Mouse (Mus musculus) CH12.LX (cell line): ENCODE measurements around the gene Tbc1d22a. TPM values are rescaled to one million over a fixed set of nuclear protein-coding genes. Genes with fewer than 3 reads are reported as not detected.

Experiments used
- DNase-seq: peaks from one replicate; pipeline ENCODE4 v3.0.0-alpha.2; 2013; ENCODE audit errors: extremely low read depth
- H3K27ac ChIP-seq: 2 replicates; pipeline ENCODE4 v1.5.1; 2012; ENCODE audit warnings: low read depth, mild to moderate bottlenecking, control low read depth, moderate library complexity; ENCODE audit not compliant: insufficient read depth
- H3K27me3 ChIP-seq: replicated peaks from 2 replicates; pipeline ENCODE3; 2012; ENCODE audit warnings: inconsistent platforms
- H3K36me3 ChIP-seq, 2 experiments: replicated peaks in 1 of 2; 2 replicates each; pipeline versions ENCODE3 to v1.6.1; 2012; ENCODE audit warnings: inconsistent platforms in 1 of 2, low read length in 1 of 2, mild to moderate bottlenecking in 1 of 2, mixed read lengths in 1 of 2, moderate library complexity in 1 of 2; ENCODE audit not compliant: control insufficient read depth in 1 of 2, insufficient read depth in 1 of 2
- H3K4me1 ChIP-seq, 2 experiments: 2 replicates each; pipeline ENCODE4 v1.6.1; 2012; ENCODE audit warnings: inconsistent platforms in 1 of 2, moderate library complexity in 1 of 2; ENCODE audit not compliant: insufficient read depth in 2 of 2, control insufficient read depth in 1 of 2
- H3K4me2 ChIP-seq: 2 replicates; pipeline ENCODE4 v1.6.1; 2012; ENCODE audit warnings: low read depth, mild to moderate bottlenecking, control low read depth; ENCODE audit not compliant: poor library complexity, insufficient read depth, severe bottlenecking
- H3K4me3 ChIP-seq, 3 experiments: fragments of 150-350 bp in 1 of 3; sonication (generic) in 1 of 3; replicated peaks in 1 of 3; 2 replicates each; pipeline versions ENCODE3 to v1.5.1; 2011 to 2012; ENCODE audit warnings: low read depth in 2 of 3, low read length in 2 of 3, mild to moderate bottlenecking in 2 of 3, moderate library complexity in 2 of 3, control low read depth in 1 of 3, improper control_type of control experiment in 1 of 3, inconsistent platforms in 1 of 3, mixed read lengths in 1 of 3; ENCODE audit not compliant: poor library complexity in 1 of 3
- H3K79me2 ChIP-seq: replicated peaks from 2 replicates; pipeline ENCODE4 v1.6.1; 2012; ENCODE audit warnings: mild to moderate bottlenecking, moderate library complexity; ENCODE audit not compliant: control insufficient read depth, poor library complexity, insufficient read depth, severe bottlenecking; ENCODE audit errors: extremely low read depth
- H3K9ac ChIP-seq: 2 replicates; pipeline ENCODE4 v1.6.1; 2012; ENCODE audit warnings: low read depth, mild to moderate bottlenecking, control low read depth, moderate library complexity; ENCODE audit not compliant: insufficient read depth
- H3K9me3 ChIP-seq: replicated peaks from 2 replicates; pipeline ENCODE3; 2012; ENCODE audit warnings: low read length, inconsistent platforms, mixed read lengths
- CHD1 ChIP-seq: IDR thresholded peaks from 2 replicates; pipeline ENCODE4 v1.6.1; 2012; ENCODE audit warnings: low read depth, low read length, improper control_type of control experiment, inconsistent platforms
- CHD2 ChIP-seq: IDR thresholded peaks from 2 replicates; pipeline ENCODE4 v1.6.1; 2011; ENCODE audit warnings: low read length, improper control_type of control experiment
- CTCF ChIP-seq, 2 experiments: IDR thresholded peaks in 1 of 2; conservative IDR thresholded peaks in 1 of 2; 2 replicates each; pipeline ENCODE4 v1.5.1; 2011 to 2012; ENCODE audit warnings: low read depth in 2 of 2, low read length in 2 of 2, improper control_type of control experiment in 1 of 2, inconsistent platforms in 1 of 2, mild to moderate bottlenecking in 1 of 2, moderate library complexity in 1 of 2
- EP300 ChIP-seq: IDR thresholded peaks from 2 replicates; pipeline ENCODE4 v1.6.1; 2011; ENCODE audit warnings: low read length, improper control_type of control experiment
- JUN ChIP-seq: IDR thresholded peaks from 2 replicates; pipeline ENCODE4 v1.6.1; 2011; ENCODE audit warnings: low read depth, mild to moderate bottlenecking, low read length, improper control_type of control experiment, moderate library complexity; ENCODE audit not compliant: insufficient read depth
- KAT2A ChIP-seq: IDR thresholded peaks from 2 replicates; pipeline ENCODE4 v1.6.1; 2012; ENCODE audit warnings: low read length, improper control_type of control experiment, inconsistent platforms; ENCODE audit not compliant: insufficient replicate concordance
- MAFK ChIP-seq: IDR thresholded peaks from 2 replicates; pipeline ENCODE4 v1.6.1; 2011; ENCODE audit warnings: low read length, improper control_type of control experiment; ENCODE audit not compliant: insufficient replicate concordance
- MAX ChIP-seq: IDR thresholded peaks from 2 replicates; pipeline ENCODE4 v1.6.1; 2011; ENCODE audit warnings: low read length, improper control_type of control experiment
- MAZ ChIP-seq: IDR thresholded peaks from 2 replicates; pipeline ENCODE4 v1.6.1; 2012; ENCODE audit warnings: low read depth, mild to moderate bottlenecking, inconsistent platforms, low read length, improper control_type of control experiment, moderate library complexity
- MYC ChIP-seq: IDR thresholded peaks from 2 replicates; pipeline ENCODE4 v1.6.1; 2011; ENCODE audit warnings: low read depth, mild to moderate bottlenecking, improper control_type of control experiment, low read length
- NRF1 ChIP-seq: IDR thresholded peaks from 2 replicates; pipeline ENCODE4 v1.6.1; 2014; ENCODE audit warnings: low read depth, mild to moderate bottlenecking, inconsistent platforms, low read length, improper control_type of control experiment, moderate library complexity
- PAX5 ChIP-seq: IDR thresholded peaks from 2 replicates; pipeline ENCODE4 v1.6.1; 2012; ENCODE audit warnings: low read length, inconsistent platforms, mixed read lengths
- POLR2AphosphoS2 ChIP-seq: IDR thresholded peaks from 2 replicates; pipeline ENCODE4 v1.6.1; 2011; ENCODE audit warnings: low read depth, low read length, improper control_type of control experiment
- RCOR1 ChIP-seq: conservative IDR thresholded peaks from 2 replicates; pipeline ENCODE4 v1.6.1; 2012; ENCODE audit warnings: low read depth, mild to moderate bottlenecking, inconsistent platforms, low read length, improper control_type of control experiment
- SMC3 ChIP-seq: IDR thresholded peaks from 2 replicates; pipeline ENCODE4 v1.6.1; 2011; ENCODE audit warnings: low read depth, low read length, improper control_type of control experiment
- TCF12 ChIP-seq: IDR thresholded peaks from 2 replicates; pipeline ENCODE4 v1.6.1; 2014; ENCODE audit warnings: low read depth, mild to moderate bottlenecking, inconsistent platforms, low read length, improper control_type of control experiment
- UBTF ChIP-seq: IDR thresholded peaks from 2 replicates; pipeline ENCODE4 v1.6.1; 2012; ENCODE audit warnings: low read depth, mild to moderate bottlenecking, inconsistent platforms, low read length, improper control_type of control experiment, moderate library complexity
- ZKSCAN1 ChIP-seq: IDR thresholded peaks from 2 replicates; pipeline ENCODE4 v1.6.1; 2012; ENCODE audit warnings: low read depth, inconsistent platforms, low read length, improper control_type of control experiment, borderline replicate concordance
- ZNF384 ChIP-seq: IDR thresholded peaks from 2 replicates; pipeline ENCODE4 v1.6.1; 2012; ENCODE audit warnings: low read depth, low read length, improper control_type of control experiment, inconsistent platforms
- dilution Hi-C: fragments of 300-500 bp; cut with MboI; formaldehyde crosslinking; loops from 2 replicates; pipeline ENCODE4 v1.14.3; 2020; ENCODE audit warnings: low sequenced_read_pairs; ENCODE audit not compliant: extremely low pct_unique_long_range_greater_than_20kb, extremely low pct_ligation_motif_present
- in situ Hi-C: fragments of 300-500 bp; cut with MboI; formaldehyde crosslinking; loops from 3 replicates; pipeline ENCODE4 v1.14.3; 2019; ENCODE audit warnings: low sequenced_read_pairs, low pct_ligation_motif_present, low pct_unique_long_range_greater_than_20kb, mixed read lengths
- polyA plus RNA-seq: library from polyadenylated mRNA; unstranded; fragments of >175 nt; gene quantifications from 2 replicates; pipeline ENCODE4 v1.2.1, GENCODE M21; 2012; ENCODE audit warnings: low read depth; ENCODE audit not compliant: insufficient read length
- total RNA-seq, 2 experiments: library from RNA; depleted of rRNA; stranded (reverse); fragments of 300-350 nt in 1 of 2; fragments of >200 nt in 1 of 2; gene quantifications; 2 replicates each; pipeline ENCODE4 v1.2.3; 2012 to 2014

Tbc1d22a gene
- total and polyA plus RNA-seq, 3 experiments: 17.6 to 20.2 (median 19.4) TPM

GRCm38 (mm10) chr15:86266975-86267374 lies 52.7 kb downstream of the Tbc1d22a start:
- H3K4me2 ChIP-seq: no peak overlapping the region
- H3K27me3 ChIP-seq: no peaks in the 10 kb centered on the region
- H3K9me3 ChIP-seq: no peaks in the 10 kb centered on the region
- no peak overlapping the region for H3K27ac ChIP-seq
- no peak overlapping the region for H3K4me3 ChIP-seq
- H3K36me3 ChIP-seq: peaks cover 0 to 31% of the 10 kb centered on the region in 2 experiments
- in situ Hi-C loops (no loop called here), dilution Hi-C loops (no loop called here)
- no peak for DNase-seq
- peaks cover 2 to 10% of the 10 kb centered on the region in 2 experiments; a peak in 1 of 4 replicates for H3K4me1 ChIP-seq
- H3K79me2 ChIP-seq: no peaks in the 10 kb centered on the region
- no peak for TF ChIP-seq TCF12
- TF ChIP-seq CHD1: no peak
- TF ChIP-seq PAX5: no peak
- no peak for TF ChIP-seq SMC3
- TF ChIP-seq UBTF: no peak
- no peak for TF ChIP-seq KAT2A
- TF ChIP-seq CHD2: no peak
- TF ChIP-seq MAX: no peak
- TF ChIP-seq, all 38 proteins: peak for 0
- H3K9ac ChIP-seq: no peak overlapping the region

GRCm38 (mm10) chr15:86268526-86268925 lies 54.3 kb downstream of the Tbc1d22a start:
- H3K9me3 ChIP-seq: no peaks in the 10 kb centered on the region
- dilution Hi-C loops: no loop called here
- no peaks in the 10 kb centered on the region for H3K27me3 ChIP-seq
- no peak overlapping the region for H3K9ac ChIP-seq
- H3K27ac ChIP-seq: no peak overlapping the region
- H3K4me2 ChIP-seq: no peak overlapping the region
- no peaks in the 10 kb centered on the region for H3K79me2 ChIP-seq
- TF ChIP-seq CTCF (conservative IDR thresholded peaks at IDR 0.05 in 1 of 2, IDR thresholded peaks at IDR 0.05 in 1 of 2; ENCODE audit: low read depth in 2 of 2, low read length in 2 of 2): no peak
- no peak for TF ChIP-seq NRF1
- no peak for TF ChIP-seq SMC3
- no peak for TF ChIP-seq RCOR1
- TF ChIP-seq MAFK: no peak
- no peak for TF ChIP-seq MYC
- TF ChIP-seq ZKSCAN1: no peak
- TF ChIP-seq POLR2AphosphoS2: no peak
- no peak for TF ChIP-seq ZNF384
- no peak for TF ChIP-seq EP300
- no peak for TF ChIP-seq MAZ
- TF ChIP-seq CHD2: no peak
- no peak for TF ChIP-seq JUN
- DNase-seq: no peak
- H3K36me3 ChIP-seq: peaks cover 0 to 28% of the 10 kb centered on the region in 2 experiments
- H3K4me3 ChIP-seq: no peak overlapping the region
- in situ Hi-C loops: no loop called here
- H3K4me1 ChIP-seq: peaks cover 2 to 4% of the 10 kb centered on the region in 2 experiments; a peak in 1 of 4 replicates
